Mouse (Mus musculus) heart, adult 2 months (tissue): Measurements from ENCODE around the gene Ctxn1.

Experiments used
- CTCF ChIP-seq: fragments of 200-600 bp; IDR thresholded peaks from 2 replicates; pipeline ENCODE4 v1.8.1; 2022; ENCODE audit warnings: antibody characterized with exemption, mild to moderate bottlenecking, moderate library complexity
- EP300 ChIP-seq: fragments of 200-500 bp; IDR thresholded peaks from 2 replicates; pipeline ENCODE4 v1.6.1; 2011; ENCODE audit warnings: low read depth, low read length, control low read depth; ENCODE audit not compliant: insufficient read depth

DNA sequence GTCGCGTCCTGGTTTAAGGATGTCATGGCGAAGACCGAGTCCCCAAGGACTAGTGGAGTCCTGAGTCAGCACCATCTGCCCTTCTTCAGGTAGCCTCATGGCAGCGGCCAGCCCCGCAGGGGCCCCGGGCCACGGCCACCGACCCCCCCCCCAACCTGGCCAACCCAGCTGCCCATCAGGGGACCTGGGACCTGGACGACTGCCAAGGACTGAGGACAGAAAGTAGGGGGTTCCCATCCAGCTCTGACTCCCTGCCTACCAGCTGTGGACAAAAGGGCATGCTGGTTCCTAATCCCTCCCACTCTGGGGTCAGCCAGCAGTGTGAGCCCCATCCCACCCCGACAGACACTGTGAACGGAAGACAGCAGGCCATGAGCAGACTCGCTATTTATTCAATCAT, 13.3 kb downstream of the Ctxn1 start:
- TF ChIP-seq EP300 (no peak), CTCF (no peak)
